Mouse (Mus musculus): Measurements from ENCODE around the gene Ccdc27. TPM values are rescaled to one million over a fixed set of nuclear protein-coding genes. Genes with fewer than 3 reads are reported as not detected.

The Ccdc27 gene
- total and polyA plus RNA-seq, 3 experiments = 0.49 TPM; not detected in 2

DNA sequence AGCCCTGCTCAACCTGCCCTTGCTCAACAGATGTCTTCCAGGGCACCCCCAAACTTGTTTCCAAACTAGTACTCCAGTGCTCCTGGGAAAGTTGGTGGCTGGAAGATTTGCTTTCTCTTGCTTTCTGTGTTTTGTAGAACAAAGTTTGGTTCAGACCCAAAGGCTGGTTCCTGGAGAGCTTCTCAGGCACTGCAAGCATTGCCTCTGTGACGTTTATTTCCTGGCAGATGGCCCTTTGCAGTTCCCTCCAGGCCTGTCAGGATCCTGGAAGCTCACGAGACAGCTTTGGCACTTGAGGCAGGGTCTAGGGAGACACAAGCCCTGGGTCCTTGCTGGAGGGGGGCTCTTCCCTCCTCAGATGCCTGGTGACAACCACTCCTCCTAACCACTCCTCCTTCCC is 14.2 kb upstream of the Ccdc27 start:
- no peaks in the 10 kb centered on the region for H3K27me3 ChIP-seq (ENCODE audit: control insufficient read depth in 1 of 2, insufficient read depth in 2 of 2, low read length in 2 of 2)
- no peaks in the 10 kb centered on the region for H3K79me2 ChIP-seq (ENCODE audit: control insufficient read depth, insufficient read depth, low read length, poor library complexity)
- no peak for TF ChIP-seq NRF1 (IDR thresholded peaks at IDR 0.05; ENCODE audit: insufficient read depth, low read depth, low read length, poor library complexity, severe bottlenecking)
- TF ChIP-seq NELFE (IDR thresholded peaks at IDR 0.05; ENCODE audit: low read depth, low read length) = no peak
- no peak for TF ChIP-seq CTCF (IDR thresholded peaks at IDR 0.05 in 2 of 3, conservative IDR thresholded peaks at IDR 0.05 in 1 of 3; ENCODE audit: control insufficient read depth in 1 of 3, insufficient read depth in 1 of 3, low read depth in 2 of 3, low read length in 3 of 3, poor library complexity in 1 of 3, severe bottlenecking in 1 of 3)
- no peak for TF ChIP-seq MXI1 (IDR thresholded peaks at IDR 0.05; ENCODE audit: low read depth, low read length)
- TF ChIP-seq MYC (IDR thresholded peaks at IDR 0.05; ENCODE audit: low read depth, low read length) = no peak
- TF ChIP-seq ETS1 (IDR thresholded peaks at IDR 0.05; ENCODE audit: low read depth, low read length) = no peak
- no peak for TF ChIP-seq MAZ (IDR thresholded peaks at IDR 0.05; ENCODE audit: low read depth, low read length)
- TF ChIP-seq MAX (IDR thresholded peaks at IDR 0.05; ENCODE audit: low read length) = no peak
- no peak for TF ChIP-seq RAD21 (IDR thresholded peaks at IDR 0.05; ENCODE audit: low read depth, low read length)
- TF ChIP-seq UBTF (IDR thresholded peaks at IDR 0.05; ENCODE audit: borderline replicate concordance, insufficient read depth, low read depth, low read length) = no peak
- TF ChIP-seq HCFC1 (IDR thresholded peaks at IDR 0.05; ENCODE audit: low read depth, low read length) = no peak
- TF ChIP-seq ELF1 (IDR thresholded peaks at IDR 0.05; ENCODE audit: low read depth, low read length) = no peak
- TF ChIP-seq POLR2AphosphoS2 (IDR thresholded peaks at IDR 0.05; ENCODE audit: low read length) = no peak
- TF ChIP-seq E2F4 (IDR thresholded peaks at IDR 0.05; ENCODE audit: borderline replicate concordance, low read depth, low read length) = no peak
- TF ChIP-seq MEF2A (IDR thresholded peaks at IDR 0.05; ENCODE audit: extremely low read depth, insufficient replicate concordance, low read depth, low read length, poor library complexity, severe bottlenecking) = no peak
- no peak for TF ChIP-seq GATA1 (IDR thresholded peaks at IDR 0.05; ENCODE audit: low read depth, low read length)
- no peaks in the 10 kb centered on the region for H3K4me1 ChIP-seq (ENCODE audit: control insufficient read depth in 1 of 2, insufficient read depth in 2 of 2, low read length in 2 of 2)
- no peaks in the 10 kb centered on the region for H3K9me3 ChIP-seq (replicated peaks; ENCODE audit: insufficient read depth, low read length)
- no peak for DNase-seq (ENCODE audit: low read depth, low spot score)
- no peak overlapping the region for H3K27ac ChIP-seq (ENCODE audit: control insufficient read depth, low read depth, low read length)
- H3K9ac ChIP-seq (ENCODE audit: control insufficient read depth, low read depth, low read length, poor library complexity, severe bottlenecking) = no peak overlapping the region
- H3K4me3 ChIP-seq (ENCODE audit: control insufficient read depth in 1 of 2, insufficient read depth in 1 of 2, low read depth in 2 of 2, low read length in 2 of 2) = no peak overlapping the region
- no peaks in the 10 kb centered on the region for H3K36me3 ChIP-seq (ENCODE audit: control insufficient read depth in 1 of 2, insufficient read depth in 2 of 2, low read length in 2 of 2)

DNA sequence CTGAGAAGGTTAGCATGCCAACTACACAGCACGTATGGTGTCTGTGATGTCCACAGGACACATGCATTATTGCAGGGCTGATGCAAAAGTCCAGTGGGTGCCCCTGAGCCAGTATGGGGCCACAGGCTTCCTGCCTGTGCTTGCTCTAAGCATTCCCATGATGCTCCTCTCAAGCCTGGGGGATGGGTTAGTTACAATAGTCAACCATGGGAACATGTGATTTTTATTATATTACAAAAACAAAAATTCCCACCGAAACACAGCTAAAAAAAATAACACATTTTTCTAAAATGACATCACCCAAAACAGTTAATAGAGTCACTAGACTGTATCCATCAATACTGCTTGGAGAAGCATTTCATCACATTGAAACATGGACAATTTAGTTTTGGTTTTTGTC is 13.6 kb upstream of the Ccdc27 start:
- Histone ChIP-seq H3K27me3 (ENCODE audit: control insufficient read depth in 1 of 2, insufficient read depth in 2 of 2, low read length in 2 of 2) (no peaks in the 10 kb centered on the region), H3K4me3 (ENCODE audit: control insufficient read depth in 1 of 2, insufficient read depth in 1 of 2, low read depth in 2 of 2, low read length in 2 of 2) (no peak overlapping the region), H3K9ac (ENCODE audit: control insufficient read depth, low read depth, low read length, poor library complexity, severe bottlenecking) (no peak overlapping the region), H3K9me3 (replicated peaks; ENCODE audit: insufficient read depth, low read length) (no peaks in the 10 kb centered on the region), H3K36me3 (ENCODE audit: control insufficient read depth in 1 of 2, insufficient read depth in 2 of 2, low read length in 2 of 2) (no peaks in the 10 kb centered on the region), H3K27ac (ENCODE audit: control insufficient read depth, low read depth, low read length) (no peak overlapping the region), H3K4me1 (ENCODE audit: control insufficient read depth in 1 of 2, insufficient read depth in 2 of 2, low read length in 2 of 2) (no peaks in the 10 kb centered on the region), H3K79me2 (ENCODE audit: control insufficient read depth, insufficient read depth, low read length, poor library complexity) (no peaks in the 10 kb centered on the region)
- no peak for DNase-seq (ENCODE audit: low read depth, low spot score)
- TF ChIP-seq GABPA (IDR thresholded peaks at IDR 0.05; ENCODE audit: low read depth, low read length) (no peak), CHD2 (IDR thresholded peaks at IDR 0.05; ENCODE audit: low read length) (no peak), CHD1 (IDR thresholded peaks at IDR 0.05; ENCODE audit: low read depth, low read length) (no peak), TBP (IDR thresholded peaks at IDR 0.05; ENCODE audit: low read depth, low read length) (no peak)
